Mouse (Mus musculus): ENCODE measurements around the gene Cdh13. TPM values are rescaled to one million over a fixed set of nuclear protein-coding genes. Genes with fewer than 3 reads are reported as not detected.

Gene Cdh13
- polyA plus RNA-seq, 1 experiment from 2014 or later = 5.6 TPM

DNA sequence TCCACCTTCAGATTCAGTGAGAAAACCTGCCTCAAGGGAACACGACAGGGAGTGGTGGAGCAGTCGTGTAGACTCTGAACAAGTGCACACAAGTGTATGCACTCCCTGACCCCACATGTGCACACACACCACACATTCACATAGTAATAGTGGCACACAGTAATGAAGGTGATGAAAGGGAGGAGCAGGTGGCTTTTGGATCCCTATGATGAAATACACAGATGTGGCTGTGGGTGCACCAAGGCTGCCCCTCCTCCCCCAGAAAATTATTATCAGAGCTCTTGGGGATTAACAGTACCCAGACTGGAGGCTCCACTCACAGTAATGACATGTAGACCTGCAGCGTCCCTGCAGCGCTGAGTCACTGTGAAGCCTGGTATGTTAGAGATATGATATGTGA, 5.6 kb downstream of the Cdh13 start:
- ATAC-seq = no peak
- no peak overlapping the region for H3K27ac ChIP-seq (ENCODE audit: low read depth, low read length)
- no peak overlapping the region for H3K4me2 ChIP-seq (replicated peaks; ENCODE audit: low read depth)
- H3K4me3 ChIP-seq (ENCODE audit: low read depth, low read length) = no peak overlapping the region
- H3K4me1 ChIP-seq (replicated peaks; ENCODE audit: control insufficient read depth, insufficient read depth, low read length) = 0 out of 2 replicates have a peak, but pooled peaks cover 2% of the 10 kb centered on the region
- 81% methylated on average over 4 of the region's 4 CpGs for WGBS
- H3K9me3 ChIP-seq (ENCODE audit: control insufficient read depth) = no peaks in the 10 kb centered on the region
- H3K27me3 ChIP-seq (replicated peaks; ENCODE audit: control insufficient read depth, insufficient read depth, low read length) = 0 out of 2 replicates have a peak, but pooled peaks cover 16% of the 10 kb centered on the region
- no peaks in the 10 kb centered on the region for H3K36me3 ChIP-seq (ENCODE audit: control insufficient read depth, insufficient read depth)
- H3K9ac ChIP-seq (ENCODE audit: low read depth, low read length) = no peak overlapping the region
- TF ChIP-seq CTCF (IDR thresholded peaks at IDR 0.05; ENCODE audit: low read depth) = no peak

DNA sequence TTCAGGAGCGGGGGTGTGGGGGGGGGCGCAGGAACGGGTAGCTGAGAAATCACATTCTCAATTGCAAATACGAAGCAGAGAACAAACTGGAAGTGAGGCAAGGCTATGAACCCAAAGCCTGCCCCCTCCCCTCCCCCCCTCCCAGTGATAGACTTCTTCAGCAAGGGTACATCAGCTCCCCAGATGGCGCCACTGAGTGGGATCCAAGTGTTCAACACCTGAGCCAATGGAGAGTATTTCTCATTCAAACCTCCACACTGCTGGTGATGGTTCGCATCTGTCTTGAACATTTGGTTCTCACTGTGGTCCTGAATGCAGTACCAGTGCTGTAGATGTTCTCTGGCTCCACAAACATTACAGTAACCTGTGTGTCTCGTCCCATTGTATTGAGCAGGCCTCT, 6.0 kb downstream of the Cdh13 start:
- no peaks in the 10 kb centered on the region for H3K36me3 ChIP-seq (ENCODE audit: control insufficient read depth, insufficient read depth)
- H3K4me1 ChIP-seq (replicated peaks; ENCODE audit: control insufficient read depth, insufficient read depth, low read length) = 0 out of 2 replicates have a peak, but pooled peaks cover under 1% of the 10 kb centered on the region
- 76% methylated on average over 7 of the region's 7 CpGs for WGBS
- H3K27ac ChIP-seq (ENCODE audit: low read depth, low read length) = no peak overlapping the region
- H3K4me2 ChIP-seq (replicated peaks; ENCODE audit: low read depth) = no peak overlapping the region
- H3K4me3 ChIP-seq (ENCODE audit: low read depth, low read length) = no peak overlapping the region
- H3K9me3 ChIP-seq (ENCODE audit: control insufficient read depth) = no peaks in the 10 kb centered on the region
- H3K27me3 ChIP-seq (replicated peaks; ENCODE audit: control insufficient read depth, insufficient read depth, low read length) = 0 out of 2 replicates have a peak, but pooled peaks cover 12% of the 10 kb centered on the region
- H3K9ac ChIP-seq (ENCODE audit: low read depth, low read length) = no peak overlapping the region
- ATAC-seq = no peak
- TF ChIP-seq CTCF (IDR thresholded peaks at IDR 0.05; ENCODE audit: low read depth) = 0 out of 2 replicates have a peak, but pooled peaks have one; percentile 14

DNA sequence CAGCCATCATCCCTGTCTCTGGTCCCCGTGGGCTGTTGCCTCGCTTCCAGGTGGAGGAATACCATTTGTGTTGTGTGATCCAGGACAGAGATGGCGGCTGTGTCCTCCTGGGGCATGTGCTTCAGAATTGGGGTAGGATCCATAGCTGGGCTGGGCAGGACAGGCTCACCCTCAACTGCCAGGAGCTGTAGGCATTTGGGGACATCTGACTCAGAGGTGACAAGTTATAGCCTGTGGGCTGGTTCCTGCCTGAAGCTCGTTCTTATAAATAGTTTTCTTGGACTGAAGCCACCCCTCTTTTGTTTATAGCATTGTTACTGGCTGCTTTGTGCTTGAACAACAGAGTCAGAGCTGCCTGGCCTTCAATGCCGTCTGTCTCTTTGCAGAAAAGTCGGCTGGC, 6.7 kb downstream of the Cdh13 start:
- H3K4me1 ChIP-seq (replicated peaks; ENCODE audit: control insufficient read depth, insufficient read depth, low read length) = no peaks in the 10 kb centered on the region
- H3K9ac ChIP-seq (ENCODE audit: low read depth, low read length) = no peak overlapping the region
- H3K27me3 ChIP-seq (replicated peaks; ENCODE audit: control insufficient read depth, insufficient read depth, low read length) = 0 out of 2 replicates have a peak, but pooled peaks cover 9% of the 10 kb centered on the region
- H3K4me3 ChIP-seq (ENCODE audit: low read depth, low read length) = no peak overlapping the region
- no peak for ATAC-seq
- WGBS = 62% methylated on average over 6 of the region's 6 CpGs
- no peaks in the 10 kb centered on the region for H3K9me3 ChIP-seq (ENCODE audit: control insufficient read depth)
- H3K27ac ChIP-seq (ENCODE audit: low read depth, low read length) = no peak overlapping the region
- H3K4me2 ChIP-seq (replicated peaks; ENCODE audit: low read depth) = no peak overlapping the region
- H3K36me3 ChIP-seq (ENCODE audit: control insufficient read depth, insufficient read depth) = no peaks in the 10 kb centered on the region
- no peak for TF ChIP-seq CTCF (IDR thresholded peaks at IDR 0.05; ENCODE audit: low read depth)

DNA sequence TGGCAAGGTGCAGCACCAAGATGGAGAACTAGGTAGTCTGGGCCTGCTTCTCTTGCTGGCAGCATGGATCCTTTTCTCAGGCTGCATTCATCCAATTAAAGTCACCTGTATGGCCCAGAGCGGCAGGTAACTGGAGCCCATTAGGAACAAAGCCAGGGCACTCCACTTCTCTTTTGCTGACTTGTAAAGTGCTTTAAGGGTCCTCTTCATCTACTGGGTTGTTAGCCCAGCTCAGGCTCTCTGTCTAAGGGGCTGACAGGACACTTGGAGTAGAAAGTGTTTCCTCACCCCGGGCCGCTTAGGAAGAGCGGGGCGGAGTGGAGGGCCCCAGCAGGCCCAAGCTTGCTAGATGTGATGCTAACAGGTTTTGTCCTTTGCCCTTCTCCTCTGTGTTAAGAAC, 12.9 kb downstream of the Cdh13 start:
- no peak for TF ChIP-seq CTCF (IDR thresholded peaks at IDR 0.05; ENCODE audit: low read depth)
- Histone ChIP-seq H3K36me3 (ENCODE audit: control insufficient read depth, insufficient read depth) (no peaks in the 10 kb centered on the region), H3K4me1 (replicated peaks; ENCODE audit: control insufficient read depth, insufficient read depth, low read length) (no peaks in the 10 kb centered on the region), H3K27me3 (replicated peaks; ENCODE audit: control insufficient read depth, insufficient read depth, low read length) (no peaks in the 10 kb centered on the region), H3K4me3 (ENCODE audit: low read depth, low read length) (no peak overlapping the region), H3K4me2 (replicated peaks; ENCODE audit: low read depth) (no peak overlapping the region), H3K9me3 (ENCODE audit: control insufficient read depth) (no peaks in the 10 kb centered on the region), H3K27ac (ENCODE audit: low read depth, low read length) (no peak overlapping the region), H3K9ac (ENCODE audit: low read depth, low read length) (no peak overlapping the region)
- WGBS = 93% methylated on average over 5 of the region's 5 CpGs
- ATAC-seq = no peak

DNA sequence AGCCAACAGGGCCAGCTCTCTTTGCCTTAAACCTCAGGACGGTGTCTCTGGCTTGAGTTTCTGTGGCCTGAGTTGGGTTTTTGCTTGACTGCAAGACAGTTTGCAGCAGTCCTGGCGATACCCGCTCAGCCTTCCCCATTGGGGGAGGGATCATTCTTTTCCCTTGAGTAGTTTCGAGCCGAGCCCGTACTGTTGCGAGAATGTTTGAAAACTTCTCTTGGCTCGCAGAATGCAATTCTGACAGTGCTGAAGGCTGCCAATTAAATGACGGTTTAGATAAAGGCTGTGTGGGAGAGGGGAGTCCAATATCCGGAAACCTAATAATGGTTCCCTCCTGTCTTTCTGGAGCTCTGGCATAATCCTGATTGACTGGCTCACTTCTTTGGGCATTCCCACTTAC, 23.4 kb downstream of the Cdh13 start:
- Histone ChIP-seq H3K9me3 (ENCODE audit: control insufficient read depth) (no peaks in the 10 kb centered on the region), H3K9ac (ENCODE audit: low read depth, low read length) (no peak overlapping the region), H3K4me3 (ENCODE audit: low read depth, low read length) (no peak overlapping the region), H3K27me3 (replicated peaks; ENCODE audit: control insufficient read depth, insufficient read depth, low read length) (no peaks in the 10 kb centered on the region), H3K4me1 (replicated peaks; ENCODE audit: control insufficient read depth, insufficient read depth, low read length) (no peaks in the 10 kb centered on the region), H3K4me2 (replicated peaks; ENCODE audit: low read depth) (no peak overlapping the region), H3K27ac (ENCODE audit: low read depth, low read length) (no peak overlapping the region), H3K36me3 (ENCODE audit: control insufficient read depth, insufficient read depth) (no peaks in the 10 kb centered on the region)
- no peak for TF ChIP-seq CTCF (IDR thresholded peaks at IDR 0.05; ENCODE audit: low read depth)
- ATAC-seq = no peak
- WGBS = 84% methylated on average over 10 of the region's 10 CpGs

DNA sequence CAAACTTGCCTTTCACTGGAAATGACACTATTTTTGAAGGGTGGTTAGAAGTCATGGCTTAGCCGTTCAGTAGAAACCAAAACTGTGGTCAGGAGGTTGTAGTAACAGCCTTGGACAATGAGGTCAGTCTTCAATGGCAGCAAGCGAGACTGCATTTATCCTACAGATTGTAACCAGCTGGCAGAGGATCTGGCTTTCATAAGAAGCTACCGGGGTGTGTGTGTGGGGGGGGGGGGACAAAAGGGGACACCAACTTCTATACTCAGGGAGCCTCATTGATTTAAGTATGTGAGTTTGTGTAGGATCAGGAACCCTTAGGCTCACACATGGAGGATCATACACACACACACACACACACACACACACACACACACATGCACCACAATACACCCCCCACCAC, 25.6 kb downstream of the Cdh13 start:
- WGBS = 53% methylated on average over 3 of the region's 3 CpGs
- Histone ChIP-seq H3K9ac (ENCODE audit: low read depth, low read length) (no peak overlapping the region), H3K4me2 (replicated peaks; ENCODE audit: low read depth) (no peak overlapping the region), H3K27ac (ENCODE audit: low read depth, low read length) (no peak overlapping the region), H3K4me3 (ENCODE audit: low read depth, low read length) (no peak overlapping the region), H3K27me3 (replicated peaks; ENCODE audit: control insufficient read depth, insufficient read depth, low read length) (no peaks in the 10 kb centered on the region), H3K9me3 (ENCODE audit: control insufficient read depth) (no peaks in the 10 kb centered on the region), H3K36me3 (ENCODE audit: control insufficient read depth, insufficient read depth) (no peaks in the 10 kb centered on the region), H3K4me1 (replicated peaks; ENCODE audit: control insufficient read depth, insufficient read depth, low read length) (no peaks in the 10 kb centered on the region)
- ATAC-seq = no peak
- no peak for TF ChIP-seq CTCF (IDR thresholded peaks at IDR 0.05; ENCODE audit: low read depth)
